Mouse (Mus musculus) liver, adult (tissue): ENCODE measurements around the gene Gm45799.

Experiments
- GATA4 ChIP-seq: IDR thresholded peaks from 2 replicates; pipeline ENCODE4 v1.6.1; 2014; ENCODE audit warnings: mild to moderate bottlenecking, low read length; ENCODE audit not compliant: insufficient replicate concordance

The Gm45799 gene

DNA sequence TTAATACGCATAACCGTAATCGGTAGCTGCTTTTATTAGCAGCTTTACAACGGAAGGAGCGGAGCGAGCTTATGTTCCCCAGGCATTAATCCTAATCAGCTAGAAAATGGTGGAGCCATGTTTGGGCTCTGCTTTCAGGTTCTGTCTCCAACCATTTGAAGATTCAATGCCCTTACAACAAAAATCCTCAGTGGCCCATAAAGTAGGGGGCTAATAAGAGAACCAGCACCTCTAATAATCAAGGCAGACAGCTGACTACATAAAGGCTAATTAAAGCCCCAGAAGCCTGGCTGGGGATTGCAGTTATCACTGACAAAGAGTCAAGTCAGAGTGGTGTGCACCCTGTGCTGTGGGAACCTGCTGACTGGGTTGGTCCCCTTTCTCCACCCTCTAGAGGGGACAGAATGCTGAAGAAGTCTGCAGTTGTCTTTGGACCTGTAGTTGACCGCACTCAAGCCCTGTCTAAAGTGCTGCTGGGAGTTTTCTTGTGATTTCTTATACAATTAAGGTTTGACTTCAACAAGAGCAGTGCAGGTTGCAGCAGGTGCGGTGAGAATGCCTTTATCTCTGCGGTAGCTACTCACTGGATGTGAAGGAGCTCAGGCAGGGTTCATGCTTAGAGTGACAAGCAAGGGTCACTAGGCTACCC, 6.0 kb upstream of the Gm45799 start:
- TF ChIP-seq GATA4 = no peak

- no peak for TF ChIP-seq GATA4
These were observed 4.6 kb upstream of the Gm45799 start for GRCm38 (mm10) chr7:105635726-105636125.

GRCm38 (mm10) chr7:105638776-105639175, 1.6 kb upstream of the Gm45799 start:
- TF ChIP-seq GATA4 = no peak

- TF ChIP-seq GATA4 = no peak
These were observed 1.0 kb upstream of the Gm45799 start for GRCm38 (mm10) chr7:105639304-105639703.

GRCm38 (mm10) chr7:105639756-105640155, 596 bp upstream of the Gm45799 start, which contains the start of gene Timm10b:
Gene Timm10b (plus strand): TSS chr7:105640056.
- no peak for TF ChIP-seq GATA4

- no peak for TF ChIP-seq GATA4
These were observed 523 bp downstream of the Gm45799 start for GRCm38 (mm10) chr7:105640894-105641255.

DNA sequence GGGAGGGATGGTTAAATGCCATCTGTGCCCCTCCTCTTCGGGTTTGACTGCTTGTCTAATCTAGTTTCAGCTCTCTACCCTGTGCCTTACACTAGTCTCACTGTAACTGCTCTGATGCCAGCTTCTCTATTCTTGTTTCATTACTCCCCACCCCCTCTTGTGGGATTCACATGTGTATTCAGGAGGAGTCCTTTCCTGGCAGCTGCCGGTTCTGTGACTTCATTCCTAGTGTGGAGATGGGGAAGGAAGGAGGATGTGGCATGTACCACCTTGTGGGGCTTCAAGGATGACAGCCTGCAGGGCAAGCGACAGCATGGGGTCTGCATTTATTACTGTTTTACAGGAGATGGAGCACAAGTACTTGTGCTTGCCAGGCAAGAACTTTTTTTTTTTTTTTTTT, 1.6 kb downstream of the Gm45799 start:
- no peak for TF ChIP-seq GATA4

GRCm38 (mm10) chr7:105650639-105651435, 10.5 kb downstream of the Gm45799 start, which contains the start of gene Dnhd1:
Gene Dnhd1 (plus strand): TSS chr7:105650827.
- no peak for TF ChIP-seq GATA4

GRCm38 (mm10) chr7:105685541-105686197, 45.3 kb downstream of the Gm45799 start:
- no peak for TF ChIP-seq GATA4

DNA sequence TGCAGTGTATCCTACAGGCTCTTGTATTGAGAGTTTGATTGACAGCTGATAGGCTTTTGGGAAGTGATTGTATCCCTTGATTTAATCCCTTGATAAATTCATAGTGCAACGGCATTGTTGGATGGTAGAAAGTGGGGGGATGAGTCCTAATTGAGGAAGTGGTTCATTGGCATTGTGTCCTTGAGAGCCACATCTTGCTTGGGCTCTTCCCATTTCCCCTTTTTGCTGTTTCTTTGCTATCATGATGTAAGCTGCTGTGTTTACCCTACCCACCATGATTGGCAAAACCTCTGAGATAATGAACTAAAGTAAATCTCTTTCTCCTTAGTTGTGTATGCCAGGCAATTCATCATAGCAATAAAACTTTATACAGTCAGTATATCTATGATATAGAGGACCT, 50.5 kb downstream of the Gm45799 start:
- no peak for TF ChIP-seq GATA4

- TF ChIP-seq GATA4 = no peak
These were observed 62.8 kb downstream of the Gm45799 start for GRCm38 (mm10) chr7:105703184-105703583.

GRCm38 (mm10) chr7:105703816-105704215, 63.5 kb downstream of the Gm45799 start:
- TF ChIP-seq GATA4 = no peak

- no peak for TF ChIP-seq GATA4
These were observed 68.4 kb downstream of the Gm45799 start for GRCm38 (mm10) chr7:105708733-105709132.

DNA sequence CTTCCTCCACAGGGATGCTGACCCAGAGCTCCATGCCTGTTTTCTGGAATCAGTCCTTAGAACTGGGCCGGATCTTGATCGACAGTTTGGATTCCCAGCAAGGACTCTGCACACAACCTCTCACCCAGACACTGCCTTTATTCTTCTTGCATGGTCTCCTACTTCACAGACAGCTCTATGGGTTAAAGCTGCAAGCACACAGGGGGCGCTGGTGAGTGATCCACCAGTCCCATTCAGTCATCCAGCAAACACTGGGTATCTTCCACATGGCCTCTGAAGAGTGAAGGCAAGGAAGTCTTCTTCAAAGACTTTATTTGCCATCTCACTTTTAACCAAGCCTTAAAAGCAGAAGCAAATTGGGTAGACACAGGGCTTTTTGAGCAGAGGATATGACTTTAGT, 75.0 kb downstream of the Gm45799 start:
- no peak for TF ChIP-seq GATA4

- TF ChIP-seq GATA4 = no peak
These were observed 81.6 kb downstream of the Gm45799 start for GRCm38 (mm10) chr7:105721916-105722315.

DNA sequence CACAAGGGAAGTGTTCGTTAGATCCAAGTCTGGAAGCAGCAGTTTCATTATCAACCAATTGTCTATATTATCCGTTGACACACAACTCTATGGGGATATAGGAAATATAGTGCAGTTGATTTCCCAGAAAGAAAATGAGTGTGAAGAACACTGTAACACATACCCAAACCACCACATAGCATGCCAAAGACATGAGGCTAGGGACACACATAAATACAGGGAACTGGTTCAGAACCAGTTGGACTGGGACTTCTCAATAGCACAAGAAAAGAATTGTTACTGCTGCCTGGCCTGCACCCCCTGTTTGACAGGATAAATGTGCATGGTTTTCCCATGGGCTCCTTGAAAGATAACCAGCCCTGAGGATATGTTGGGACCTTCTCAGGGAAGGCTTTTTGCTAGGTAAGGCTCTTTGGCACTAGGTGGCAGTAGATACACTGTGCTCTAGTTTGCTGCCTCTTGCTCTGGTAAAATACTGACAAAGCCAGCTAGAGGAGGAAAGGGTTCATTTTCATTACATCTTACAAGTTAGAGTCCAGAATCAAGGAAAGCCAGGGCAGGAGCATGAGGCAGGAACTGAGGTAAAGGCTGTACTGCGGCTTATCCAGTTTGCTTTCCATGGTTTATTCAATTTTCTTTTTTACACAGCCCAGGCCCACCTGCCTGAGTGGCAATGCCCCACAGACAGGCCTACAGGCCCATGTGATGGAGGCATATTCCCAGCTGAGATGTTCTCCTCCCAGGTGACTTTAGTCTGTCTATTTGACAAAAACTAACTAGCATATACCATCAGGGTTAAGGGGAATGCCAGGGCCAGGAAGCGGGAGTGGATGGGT, 86.0 kb downstream of the Gm45799 start:
- TF ChIP-seq GATA4 = no peak

- TF ChIP-seq GATA4 = no peak
These were observed 86.6 kb downstream of the Gm45799 start for GRCm38 (mm10) chr7:105726980-105727325.
